Mouse (Mus musculus) heart, postnatal 0 days (tissue): ENCODE data around the gene Slc2a4.

ENCODE experiments used
- CTCF ChIP-seq: IDR thresholded peaks from 2 replicates; pipeline ENCODE4 v1.5.1; 2016; ENCODE audit warnings: antibody characterized with exemption, control low read depth, low read depth
- EP300 ChIP-seq: IDR thresholded peaks from 2 replicates; pipeline ENCODE4 v1.6.1; 2016; ENCODE audit warnings: antibody characterized with exemption, low read depth

DNA sequence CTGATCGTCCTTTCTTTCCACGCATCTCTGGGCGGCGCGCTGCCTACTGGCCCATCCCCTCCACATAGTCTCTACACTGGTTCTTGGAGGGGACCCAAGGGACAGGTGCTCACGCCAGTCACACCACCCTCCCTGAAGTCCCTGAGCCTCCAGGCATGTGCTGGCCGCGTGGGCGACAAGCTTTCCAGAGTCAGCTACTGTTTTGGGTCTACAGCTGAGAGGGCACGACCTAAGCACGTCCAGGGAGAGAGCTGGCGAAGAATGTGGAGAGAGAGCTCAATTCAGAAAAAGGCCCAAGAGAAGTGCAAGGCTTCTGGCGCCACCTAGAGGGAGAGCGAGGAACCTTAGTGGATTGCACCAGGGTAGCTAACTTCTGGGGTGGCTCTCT is 769 bp upstream of the Slc2a4 start:
- peak; percentile 96 for TF ChIP-seq CTCF
- 0 out of 2 replicates have a peak, but pooled peaks have one; percentile 78 for TF ChIP-seq EP300
